Mouse (Mus musculus): ENCODE results near the gene Mta3. TPM values are rescaled to one million over a fixed set of nuclear protein-coding genes. Genes with fewer than 3 reads are reported as not detected.
A peak's percentile ranks its signal among the peaks of the same experiment; 100 is the strongest.

The Mta3 gene
- total RNA-seq, 2 experiments from 2014 or later: 57.6 to 61.6 TPM

DNA sequence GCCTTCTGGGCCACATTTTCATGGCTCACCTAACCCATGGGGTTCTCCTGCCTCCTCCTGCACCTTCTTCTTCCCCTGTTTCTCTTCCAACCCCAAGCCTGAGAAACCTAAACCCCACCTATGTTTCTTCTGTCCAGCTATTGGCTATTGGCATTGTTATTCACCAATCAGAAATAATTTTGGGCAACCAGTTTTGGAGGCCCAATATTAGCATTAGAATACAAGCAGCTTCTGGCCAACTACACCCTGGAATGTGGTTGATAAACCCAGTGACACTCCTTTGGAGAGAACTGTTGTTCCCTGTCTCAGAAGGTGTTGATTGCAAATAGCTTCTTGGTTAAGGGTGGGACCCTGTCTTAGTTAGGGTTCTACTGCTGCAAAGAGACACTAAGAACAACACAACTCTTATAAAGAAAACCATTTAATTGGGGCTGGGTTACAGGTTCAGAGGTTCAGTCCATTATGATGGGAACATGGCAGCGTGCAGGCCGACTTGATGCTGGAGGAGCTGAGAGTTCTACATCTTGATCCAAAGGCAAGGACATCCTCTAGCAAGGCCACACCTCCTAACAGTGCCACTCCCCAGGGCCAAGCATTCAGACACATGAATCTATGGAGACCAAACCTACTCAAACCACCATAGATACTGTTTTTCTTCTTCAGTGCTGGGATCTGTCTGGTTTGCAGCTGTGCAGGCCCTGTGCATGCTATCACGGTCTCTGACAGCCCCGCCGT is 44.4 kb downstream of the Mta3 start:
- ATAC-seq (replicated peaks; ENCODE audit: low FRiP score, poor library complexity, severe bottlenecking): no peak

DNA sequence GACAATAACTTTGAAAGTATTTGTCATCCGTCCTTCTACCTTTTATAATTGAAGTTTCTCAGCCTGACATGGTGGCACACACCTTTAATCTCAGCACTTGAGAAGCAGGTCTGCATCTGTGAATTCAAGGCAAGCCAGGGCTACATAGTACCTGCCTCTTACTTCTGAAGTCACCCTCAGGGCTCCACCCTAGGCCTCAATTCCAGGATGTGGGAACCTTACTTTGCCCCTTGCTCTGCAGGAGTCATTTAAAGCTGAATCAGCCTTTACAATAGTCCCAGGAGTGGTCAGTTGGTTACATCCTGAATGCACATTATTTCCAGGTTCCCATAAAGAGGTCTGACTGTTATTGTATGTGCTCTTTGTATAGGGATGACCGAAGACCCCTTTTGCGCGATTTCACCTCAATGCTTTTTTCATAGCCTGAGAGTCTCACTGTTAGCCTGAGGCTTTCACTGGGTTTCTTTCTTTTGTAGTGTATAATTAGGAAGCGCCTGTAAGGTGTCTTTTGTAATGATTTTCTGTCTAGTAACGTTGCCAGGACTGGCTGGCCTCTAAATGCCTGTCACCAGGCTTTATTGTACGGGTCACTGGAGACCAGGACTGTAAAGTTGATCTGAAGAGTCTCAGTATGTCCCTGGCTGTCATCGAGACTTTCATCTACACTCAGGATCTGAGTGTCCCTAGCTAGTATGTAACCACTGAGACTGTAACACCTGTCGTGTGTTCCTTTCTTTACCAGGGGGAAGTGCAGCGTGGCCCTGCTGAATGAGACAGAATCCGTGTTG is 47.3 kb downstream of the Mta3 start:
- no peak for ATAC-seq (replicated peaks; ENCODE audit: low FRiP score, poor library complexity, severe bottlenecking)

DNA sequence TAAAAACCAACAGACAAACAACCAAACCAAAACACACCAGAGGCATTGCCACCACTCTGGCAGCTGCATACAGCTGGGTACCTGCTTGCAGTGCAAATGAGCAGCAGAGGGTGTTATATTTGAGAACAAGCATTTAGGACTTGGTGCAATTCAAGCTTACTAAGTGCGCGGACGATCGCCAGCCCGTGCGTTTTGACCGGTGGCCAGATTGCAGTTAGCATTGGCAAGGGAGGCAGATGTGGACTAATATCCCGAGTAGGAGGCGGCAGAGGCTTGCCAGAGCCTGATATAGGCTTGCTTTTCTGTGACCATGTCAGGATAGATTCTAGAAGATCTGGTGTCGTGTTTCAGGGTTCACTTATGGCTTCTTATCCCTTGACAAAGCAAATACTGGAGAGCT is 52.1 kb downstream of the Mta3 start:
- ATAC-seq (replicated peaks; ENCODE audit: low FRiP score, poor library complexity, severe bottlenecking): no peak

DNA sequence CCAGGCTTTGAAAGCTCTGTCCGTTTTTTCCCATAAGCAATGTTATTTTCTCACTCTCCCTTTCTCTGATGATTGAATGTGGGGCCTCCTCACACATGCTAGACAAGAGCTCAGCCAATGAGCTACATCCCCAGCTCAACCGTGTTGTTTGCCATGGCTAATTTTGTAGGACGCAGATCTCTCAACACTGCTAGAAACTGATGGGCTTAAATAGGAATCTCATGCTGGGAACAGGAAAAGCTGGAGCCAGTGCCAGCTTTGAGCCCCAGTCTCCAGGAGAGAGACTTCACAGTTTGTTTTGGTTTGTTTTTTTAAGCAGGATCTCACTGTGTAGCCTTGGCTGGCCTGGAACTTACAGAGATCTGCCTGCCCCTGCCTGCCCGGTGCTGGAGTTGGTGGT is 53.6 kb downstream of the Mta3 start:
- ATAC-seq (replicated peaks; ENCODE audit: low FRiP score, poor library complexity, severe bottlenecking): no peak

DNA sequence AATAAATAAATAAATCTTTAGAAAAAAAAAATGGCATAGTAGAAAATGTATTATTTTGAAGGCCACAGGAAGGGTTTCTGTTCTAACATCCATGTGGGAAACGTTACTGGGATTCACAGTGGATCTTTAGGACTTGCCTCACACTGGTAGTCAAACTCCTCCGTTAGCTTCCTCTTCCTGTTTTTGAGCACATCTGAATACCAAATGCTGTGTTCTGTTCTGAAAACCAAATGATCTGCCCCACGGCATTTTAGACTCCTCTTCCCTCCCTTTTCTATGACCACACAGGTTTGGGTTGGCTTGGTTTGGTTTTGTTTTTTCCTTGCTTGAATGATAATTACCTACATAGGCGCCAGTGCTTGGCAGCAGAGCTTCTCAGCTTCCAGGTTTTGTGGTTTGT is 58.6 kb downstream of the Mta3 start:
- no peak for ATAC-seq (replicated peaks; ENCODE audit: low FRiP score, poor library complexity, severe bottlenecking)

DNA sequence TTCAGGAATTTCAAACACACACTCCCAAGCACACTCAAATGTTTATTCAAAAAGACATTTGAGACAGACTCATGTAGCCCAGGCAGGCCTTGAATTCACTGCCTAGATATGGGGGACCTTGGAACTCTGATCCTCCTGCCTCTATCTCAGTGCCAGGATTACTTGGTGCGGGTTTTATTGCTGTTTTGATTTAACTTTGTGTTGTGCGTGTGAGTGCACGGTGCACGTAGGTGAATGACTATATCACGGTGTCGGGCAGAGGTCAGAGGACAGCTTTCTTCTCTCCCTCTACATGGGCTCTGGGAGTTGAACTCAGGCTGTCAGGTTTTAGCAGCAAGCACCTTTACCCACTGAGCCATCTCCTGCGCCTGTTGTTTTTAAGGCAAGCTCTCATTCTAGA is 61.1 kb downstream of the Mta3 start:
- ATAC-seq (replicated peaks; ENCODE audit: low FRiP score, poor library complexity, severe bottlenecking): no peak

DNA sequence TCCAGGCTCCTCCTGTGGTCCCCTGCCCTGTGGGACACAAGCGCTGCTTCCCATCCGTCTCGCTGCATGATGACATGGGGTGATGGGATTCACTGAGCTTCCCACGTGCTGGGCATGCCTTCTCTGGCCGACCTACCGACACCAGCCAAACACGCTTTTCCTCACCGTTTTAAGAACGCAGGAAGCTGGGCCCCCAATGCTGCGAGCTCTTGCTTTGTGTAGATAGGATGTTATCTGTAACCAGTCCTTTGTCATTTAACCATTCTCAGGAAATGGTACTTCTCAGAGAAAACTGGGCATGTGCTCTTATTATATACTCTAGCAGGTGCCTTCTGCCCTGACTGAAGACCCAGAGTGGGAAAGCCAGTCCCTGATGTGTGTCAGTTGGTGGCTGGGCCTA is 62.3 kb downstream of the Mta3 start:
- ATAC-seq (replicated peaks; ENCODE audit: low FRiP score, poor library complexity, severe bottlenecking): no peak

DNA sequence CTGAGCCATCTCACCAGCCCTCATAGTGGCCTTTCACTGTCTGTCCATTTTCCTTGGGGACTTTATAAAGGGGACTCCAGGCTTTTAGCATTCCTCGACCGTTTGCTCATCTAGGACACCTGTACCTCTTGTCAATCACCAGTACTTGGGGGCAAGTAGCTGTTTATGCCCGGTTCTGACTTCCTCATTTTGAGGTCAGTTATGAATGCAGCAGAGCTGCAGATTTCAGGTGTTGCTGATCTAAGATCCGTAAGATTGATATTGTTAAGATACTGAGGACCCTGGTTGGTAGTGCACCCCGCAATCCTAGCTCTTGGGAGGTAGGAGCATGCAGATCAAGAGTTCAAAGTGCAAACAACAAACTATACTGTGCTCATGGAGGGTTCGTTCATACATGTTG is 64.4 kb downstream of the Mta3 start:
- no peak for ATAC-seq (replicated peaks; ENCODE audit: low FRiP score, poor library complexity, severe bottlenecking)

DNA sequence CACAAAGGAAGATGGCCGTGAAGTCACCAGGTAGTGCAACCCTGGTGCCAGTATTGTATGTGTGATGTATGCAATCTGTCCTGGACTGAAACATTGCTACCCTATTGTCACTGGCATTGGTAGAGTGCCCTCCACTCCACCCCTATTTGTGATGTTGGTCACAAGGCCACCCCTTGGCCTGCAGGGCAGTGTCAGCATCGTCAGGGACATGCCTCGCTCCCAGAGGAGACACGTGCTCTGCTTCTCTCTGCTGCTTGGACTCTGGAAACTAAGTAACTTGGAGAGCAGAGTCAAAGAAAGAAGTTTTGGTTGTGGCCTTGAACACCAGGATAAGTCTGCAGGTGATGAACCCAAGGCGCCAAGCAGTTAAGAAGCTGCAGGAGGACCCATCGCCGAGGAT is 65.0 kb downstream of the Mta3 start:
- no peak for ATAC-seq (replicated peaks; ENCODE audit: low FRiP score, poor library complexity, severe bottlenecking)

DNA sequence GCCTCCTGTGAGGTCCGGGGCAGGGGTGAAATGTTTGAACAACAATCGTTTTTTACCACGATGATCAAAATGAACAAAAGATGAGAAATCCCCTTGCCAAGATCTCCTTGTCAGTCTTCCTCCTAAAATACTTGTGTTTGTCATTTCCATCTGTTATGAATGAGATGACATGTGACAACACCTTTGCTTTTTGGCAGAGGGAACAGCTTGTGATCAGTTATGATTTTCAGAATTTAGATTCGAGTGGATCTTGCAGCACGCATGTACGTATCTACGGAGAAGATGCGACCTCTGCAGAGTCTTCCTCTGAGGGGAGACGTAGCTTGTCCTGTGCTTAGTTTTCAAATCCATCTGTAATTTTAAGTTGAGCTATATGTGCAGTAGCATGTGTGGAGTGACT is 66.1 kb downstream of the Mta3 start:
- ATAC-seq (replicated peaks; ENCODE audit: low FRiP score, poor library complexity, severe bottlenecking): no peak

DNA sequence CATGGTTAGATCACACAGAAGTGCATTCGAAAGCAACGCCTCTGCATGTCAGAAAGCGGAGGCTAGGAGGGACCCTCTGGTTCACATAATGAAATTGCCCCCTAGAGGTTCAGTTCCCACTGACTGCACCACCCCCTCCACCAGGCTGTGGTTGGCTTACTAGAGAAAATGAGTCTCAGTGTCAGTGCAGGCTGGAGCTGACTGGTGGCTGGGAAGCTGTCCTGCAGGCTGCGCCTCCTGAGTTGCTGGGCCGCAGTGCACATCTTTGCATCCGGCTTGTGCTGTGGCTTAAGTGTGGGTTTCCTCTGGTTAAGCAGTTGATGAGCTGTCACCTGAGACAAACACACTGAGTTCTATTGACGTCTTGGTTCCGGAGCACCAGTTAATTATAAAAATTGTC is 66.7 kb downstream of the Mta3 start:
- no peak for ATAC-seq (replicated peaks; ENCODE audit: low FRiP score, poor library complexity, severe bottlenecking)

DNA sequence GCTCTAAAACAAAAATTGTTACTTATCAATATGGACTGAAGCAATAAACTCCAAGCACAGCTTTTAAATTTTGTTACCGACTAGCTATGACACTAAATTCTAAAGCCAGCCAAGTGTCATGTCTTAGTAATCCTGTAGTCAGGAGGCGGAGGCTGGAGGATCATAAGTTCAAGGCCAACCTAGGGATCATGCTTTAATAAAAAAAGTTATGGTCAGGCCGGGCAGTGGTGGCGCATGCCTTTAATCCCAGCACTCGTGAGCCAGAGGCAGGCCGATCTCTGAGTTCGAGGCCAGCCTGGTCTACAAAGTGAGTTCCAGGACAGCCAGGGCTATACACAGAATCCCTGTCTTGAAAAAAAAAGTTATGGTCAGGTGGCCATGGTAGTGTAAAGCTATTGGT is 71.0 kb downstream of the Mta3 start:
- no peak for ATAC-seq (replicated peaks; ENCODE audit: low FRiP score, poor library complexity, severe bottlenecking)

DNA sequence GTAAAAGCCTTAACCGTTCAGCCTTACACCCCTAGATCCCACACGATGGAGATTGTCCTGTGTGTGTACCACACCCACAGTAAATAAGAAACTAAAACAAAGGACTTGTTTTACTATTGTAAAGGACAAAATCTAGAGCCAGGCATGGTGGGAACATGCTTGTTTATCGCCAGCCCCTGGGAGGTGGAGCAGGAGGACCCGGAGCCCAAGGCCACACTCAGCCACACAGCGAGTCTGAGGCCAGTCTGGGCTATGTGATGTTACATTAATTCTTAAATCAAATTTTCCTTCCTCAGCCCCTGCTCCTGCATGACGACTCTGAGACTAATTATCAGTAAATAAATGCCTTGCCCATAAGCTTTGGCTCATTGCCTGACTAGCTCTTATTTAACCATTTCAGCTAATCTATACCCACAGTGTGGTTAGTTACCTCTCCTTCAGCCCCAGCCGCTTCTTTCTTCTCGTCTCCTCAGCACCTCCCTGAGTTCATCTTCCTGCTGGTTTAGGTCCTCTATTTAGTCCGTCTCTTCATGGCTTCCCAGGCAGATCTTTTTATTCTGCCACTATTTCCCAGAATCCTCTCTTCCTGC is 71.6 kb downstream of the Mta3 start:
- ATAC-seq (replicated peaks; ENCODE audit: low FRiP score, poor library complexity, severe bottlenecking): peak; percentile 74

DNA sequence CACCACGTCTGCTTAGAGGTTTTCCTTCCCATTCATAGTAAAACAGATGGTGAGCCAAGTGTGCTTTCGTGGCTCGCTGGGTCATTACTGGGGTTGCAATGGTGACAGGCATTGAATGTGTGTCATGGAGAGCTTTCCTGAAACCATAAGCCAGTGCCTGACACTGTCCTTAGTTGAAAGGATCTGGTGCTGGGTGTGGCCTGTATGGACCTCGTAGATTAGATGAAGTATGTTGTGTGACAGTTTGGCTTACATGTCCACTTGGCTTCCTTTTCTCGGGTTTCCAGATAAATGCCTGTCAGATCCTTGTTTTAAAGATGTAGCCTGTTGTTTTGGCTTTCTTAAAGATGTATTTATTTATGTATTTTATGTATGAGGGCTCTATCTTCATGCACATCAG is 74.3 kb downstream of the Mta3 start:
- peak; percentile 92 for ATAC-seq (replicated peaks; ENCODE audit: low FRiP score, poor library complexity, severe bottlenecking)

DNA sequence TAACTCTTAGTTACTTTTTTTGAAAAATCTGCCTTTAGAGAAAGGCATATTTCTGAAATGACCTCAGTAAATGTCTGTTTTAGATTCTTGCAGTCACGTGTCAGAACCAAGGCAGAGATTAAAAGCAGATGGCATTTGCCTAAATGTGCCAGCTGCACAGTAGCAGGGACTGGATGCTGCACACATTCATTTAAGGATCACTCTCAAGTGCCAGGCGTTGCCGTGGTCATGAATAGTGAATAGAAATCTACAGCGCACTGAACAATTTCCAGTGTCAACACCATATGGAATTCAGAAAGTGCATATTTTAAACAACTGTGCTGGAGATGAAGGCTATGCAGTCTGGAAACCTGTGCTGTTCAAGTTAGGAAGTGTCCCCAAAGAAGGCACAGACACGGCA is 76.8 kb downstream of the Mta3 start:
- ATAC-seq (replicated peaks; ENCODE audit: low FRiP score, poor library complexity, severe bottlenecking): no peak

DNA sequence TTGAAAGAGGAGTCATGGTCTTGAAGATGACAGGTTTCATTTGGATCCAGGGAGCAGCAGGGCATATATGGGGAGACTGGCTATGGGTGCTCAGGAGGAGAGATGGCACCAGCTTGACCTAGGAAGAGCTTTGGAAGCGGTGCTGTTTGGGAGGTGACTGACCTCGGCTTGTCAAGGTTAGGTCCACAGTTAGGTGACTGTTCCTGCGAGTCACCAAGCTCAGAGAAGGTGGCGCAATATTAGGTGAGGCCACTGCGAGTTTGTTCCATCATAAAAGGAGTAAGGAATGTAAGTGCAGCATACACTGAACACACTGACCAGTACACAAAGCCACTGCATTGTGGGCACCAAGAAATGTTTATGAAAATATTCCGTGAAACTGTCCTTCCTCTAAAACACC is 80.5 kb downstream of the Mta3 start:
- ATAC-seq (replicated peaks; ENCODE audit: low FRiP score, poor library complexity, severe bottlenecking): no peak

DNA sequence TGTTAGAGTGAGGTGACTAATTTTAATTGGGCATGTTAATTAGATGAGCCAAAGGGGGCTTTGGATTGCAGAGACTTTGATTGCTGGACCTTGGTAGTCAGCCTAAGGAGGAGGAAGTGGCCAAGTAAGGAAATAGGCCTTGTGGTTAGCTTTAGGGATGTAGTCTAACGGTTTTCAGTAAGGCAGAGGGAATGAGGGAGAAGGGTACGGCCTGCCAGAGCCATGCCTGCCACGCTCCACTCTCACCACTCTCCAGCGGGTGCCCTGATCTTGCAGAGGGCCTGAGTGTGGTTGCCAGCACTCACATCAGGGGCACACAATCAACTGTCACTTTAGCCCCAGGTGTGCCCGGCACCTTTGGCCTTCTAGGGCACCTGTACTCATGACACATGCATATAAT is 84.2 kb downstream of the Mta3 start:
- no peak for ATAC-seq (replicated peaks; ENCODE audit: low FRiP score, poor library complexity, severe bottlenecking)

DNA sequence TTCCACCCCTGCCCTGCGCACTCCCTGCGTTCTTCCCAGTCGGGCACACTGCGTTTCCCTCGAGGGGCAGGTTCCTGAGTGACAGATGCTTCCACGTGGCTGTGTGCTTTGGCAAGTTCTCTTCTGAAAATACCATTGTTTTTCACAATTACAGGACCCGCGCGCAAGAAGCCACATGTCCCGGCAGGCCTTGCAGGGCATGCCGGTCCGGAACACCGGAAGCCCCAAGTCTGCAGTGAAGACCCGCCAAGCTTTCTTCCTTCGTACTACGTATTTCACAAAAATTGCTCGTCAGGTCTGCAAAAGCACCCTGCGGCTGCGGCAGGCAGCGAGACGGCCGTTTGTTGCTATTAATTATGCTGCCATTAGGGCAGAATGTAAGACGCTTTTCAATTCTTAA is 86.4 kb downstream of the Mta3 start:
- ATAC-seq (replicated peaks; ENCODE audit: low FRiP score, poor library complexity, severe bottlenecking): no peak

DNA sequence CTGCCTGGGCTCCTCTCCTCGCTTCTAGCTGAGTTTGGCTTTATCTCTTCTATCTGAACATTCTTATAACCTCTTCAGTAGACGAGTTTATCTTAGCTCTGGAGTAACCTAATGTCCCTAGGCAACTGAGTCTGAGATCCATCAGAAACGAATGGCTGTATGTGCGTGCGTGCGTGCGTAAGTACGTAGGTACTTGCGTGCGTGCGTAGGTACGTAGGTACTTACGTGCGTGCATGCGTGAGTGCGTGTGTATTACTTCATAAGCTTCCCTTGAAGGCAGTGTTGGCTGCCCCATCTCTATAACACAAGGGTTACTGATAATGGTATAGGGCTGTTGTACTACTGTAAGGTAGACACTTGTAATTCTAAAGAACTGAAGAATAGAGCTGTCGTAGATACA is 89.2 kb downstream of the Mta3 start:
- no peak for ATAC-seq (replicated peaks; ENCODE audit: low FRiP score, poor library complexity, severe bottlenecking)

DNA sequence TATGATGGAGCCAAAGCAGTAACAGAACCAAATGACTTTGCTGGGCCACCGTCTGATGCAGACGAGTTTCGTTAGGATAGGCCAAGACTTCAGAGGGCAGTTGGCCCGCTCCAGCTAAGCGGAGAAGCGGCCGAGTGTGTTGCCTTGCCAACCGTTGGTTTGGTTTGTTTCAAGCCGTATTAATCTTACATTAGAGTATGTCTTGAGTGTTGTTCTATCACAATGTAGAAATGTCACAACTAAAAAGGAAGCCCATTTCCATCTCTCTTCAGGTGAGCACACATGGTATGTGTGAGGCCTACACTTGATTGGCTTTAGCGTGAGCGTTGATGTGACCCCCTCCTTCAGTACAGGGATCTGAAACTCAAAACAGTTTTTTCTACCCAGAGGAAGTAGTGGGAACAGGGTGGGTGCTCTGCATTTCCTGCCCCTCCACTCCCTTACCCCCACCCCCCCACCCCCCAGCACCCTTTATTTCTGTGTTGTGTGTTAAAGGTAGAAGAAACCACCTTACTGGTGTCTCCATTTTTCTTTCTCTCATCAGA is 93.6 kb downstream of the Mta3 start:
- ATAC-seq (replicated peaks; ENCODE audit: low FRiP score, poor library complexity, severe bottlenecking): no peak

DNA sequence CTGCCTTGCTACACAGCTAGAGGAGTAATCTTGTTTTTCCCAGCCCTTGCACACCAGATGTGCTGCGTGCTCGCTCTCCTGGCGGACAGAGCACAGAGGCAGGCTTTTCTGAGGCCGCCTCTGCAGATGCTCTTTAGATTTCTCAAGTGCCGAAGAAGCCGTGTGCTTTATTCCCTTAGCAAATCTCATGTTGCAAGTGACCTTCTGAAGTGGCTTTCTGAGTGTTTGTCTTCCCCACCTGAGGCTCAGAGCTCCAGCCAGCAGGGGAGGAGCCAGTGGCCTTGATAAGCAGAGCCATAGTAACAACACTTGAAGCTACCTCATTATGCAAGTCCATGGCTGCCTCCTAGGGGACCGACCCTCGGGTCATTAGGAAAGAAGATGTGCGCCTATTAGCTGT is 98.0 kb downstream of the Mta3 start:
- no peak for ATAC-seq (replicated peaks; ENCODE audit: low FRiP score, poor library complexity, severe bottlenecking)

Data from erythroid progenitor cell, adult 5-6 weeks (primary cell).